Mouse (Mus musculus) cortical plate, adult 2 months (tissue): ENCODE data around the gene Gpr180.

Experiments used
- CTCF ChIP-seq: fragments of 200-500 bp; IDR thresholded peaks from 2 replicates; pipeline ENCODE4 v1.5.1; 2011; ENCODE audit warnings: mild to moderate bottlenecking, control low read depth, low read length; ENCODE audit not compliant: insufficient read depth; ENCODE audit errors: extremely low read depth
- POLR2A ChIP-seq: fragments of 200-500 bp; IDR thresholded peaks from 2 replicates; pipeline ENCODE4 v1.6.1; 2011; ENCODE audit warnings: mild to moderate bottlenecking, low read length, control low read depth; ENCODE audit not compliant: insufficient read depth; ENCODE audit errors: extremely low read depth

DNA sequence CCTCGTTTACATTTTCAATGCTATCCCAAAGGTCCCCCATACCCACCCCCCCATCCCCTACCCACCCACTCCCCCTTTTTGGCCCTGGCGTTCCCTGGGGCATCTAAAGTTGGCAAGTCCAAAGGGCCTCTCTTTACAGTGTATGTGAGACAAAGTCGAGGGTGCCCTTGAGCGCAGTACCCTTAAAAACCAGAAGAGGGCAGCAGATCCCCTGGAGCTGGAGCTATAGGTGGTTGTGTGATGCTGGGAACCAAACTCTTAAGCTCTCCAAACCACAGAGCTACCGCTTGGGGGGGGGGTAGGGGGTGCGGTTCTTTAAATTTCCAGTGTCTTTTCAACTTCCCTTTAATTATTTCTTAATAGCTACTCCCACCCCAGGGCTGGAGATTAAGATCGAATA lies 66.1 kb downstream of the Gpr180 start:
- no peak for TF ChIP-seq CTCF
- TF ChIP-seq POLR2A, result no peak
